Mouse (Mus musculus): ENCODE measurements around the gene Olfr323. TPM values are rescaled to one million over a fixed set of nuclear protein-coding genes. Genes with fewer than 3 reads are reported as not detected.

The Olfr323 gene
- polyA plus RNA-seq, 1 experiment from 2014 or later = not detected

GRCm38 (mm10) chr11:58588620-58589250 is 41.6 kb downstream of the Olfr323 start:
- no peak overlapping the region for H3K27ac ChIP-seq
- H3K27me3 ChIP-seq (ENCODE audit: insufficient read depth, poor library complexity, severe bottlenecking) = no peaks in the 10 kb centered on the region
- H3K4me3 ChIP-seq = no peak overlapping the region
- 64% methylated on average over 3 of the region's 3 CpGs for WGBS
- no peaks in the 10 kb centered on the region for H3K4me1 ChIP-seq
- H3K9me3 ChIP-seq = no peaks in the 10 kb centered on the region
- no peak for DNase-seq (ENCODE audit: low spot score)
- H3K36me3 ChIP-seq = no peaks in the 10 kb centered on the region

- no peak overlapping the region for H3K27ac ChIP-seq
- WGBS = 56% methylated on average over 7 of the region's 7 CpGs
Observed at GRCm38 (mm10) chr11:58587898-58588348, 42.4 kb downstream of the Olfr323 start.

GRCm38 (mm10) chr11:58578636-58579035 is 51.7 kb downstream of the Olfr323 start:
- DNase-seq (ENCODE audit: low spot score) = no peak
- H3K27me3 ChIP-seq (ENCODE audit: insufficient read depth, poor library complexity, severe bottlenecking) = no peaks in the 10 kb centered on the region
- WGBS = 75% methylated on average over 8 of the region's 8 CpGs
- H3K27ac ChIP-seq = no peak overlapping the region
- H3K4me1 ChIP-seq = no peaks in the 10 kb centered on the region
- no peaks in the 10 kb centered on the region for H3K9me3 ChIP-seq
- no peak overlapping the region for H3K4me3 ChIP-seq
- H3K36me3 ChIP-seq = no peaks in the 10 kb centered on the region

More at GRCm38 (mm10) chr11:58587898-58588348, 42.4 kb downstream of the Olfr323 start:
- Histone ChIP-seq H3K36me3 (no peaks in the 10 kb centered on the region), H3K27me3 (ENCODE audit: insufficient read depth, poor library complexity, severe bottlenecking) (no peaks in the 10 kb centered on the region), H3K4me3 (no peak overlapping the region), H3K9me3 (no peaks in the 10 kb centered on the region), H3K4me1 (no peaks in the 10 kb centered on the region)
- DNase-seq (ENCODE audit: low spot score) = peak; percentile 84

- no peaks in the 10 kb centered on the region for H3K27me3 ChIP-seq (ENCODE audit: insufficient read depth, poor library complexity, severe bottlenecking)
- 78% methylated on average over 1 of the region's 1 CpGs for WGBS
Observed at GRCm38 (mm10) chr11:58577430-58577829, 52.9 kb downstream of the Olfr323 start, which contains the start of gene Olfr325. Olfr325 (plus strand) TSS chr11:58577730.

More at GRCm38 (mm10) chr11:58577430-58577829, 52.9 kb downstream of the Olfr323 start, which contains the start of gene Olfr325:
- no peak within 1 kb of the TSS for H3K27ac ChIP-seq
- no peak for DNase-seq (ENCODE audit: low spot score)
- H3K4me3 ChIP-seq = no peak within 1 kb of the TSS
- H3K36me3 ChIP-seq = no peaks in the 10 kb centered on the region
- H3K9me3 ChIP-seq = no peaks in the 10 kb centered on the region
- no peaks in the 10 kb centered on the region for H3K4me1 ChIP-seq

Other genes with a start within 250 kb of the Olfr323 start
- gene 1810065E05Rik, start 209.4 kb downstream of the Olfr323 start, polyA plus RNA-seq (2016; fragmentation: Nextera tagmentation; extraction: Ambion mirVana) = not detected in 2 replicates
- not detected in 2 replicates for gene Gm12253, start 197.9 kb downstream of the Olfr323 start, polyA plus RNA-seq (2016; fragmentation: Nextera tagmentation; extraction: Ambion mirVana)
- not detected in 2 replicates for gene Lypd9, start 177.6 kb downstream of the Olfr323 start, polyA plus RNA-seq (2016; fragmentation: Nextera tagmentation; extraction: Ambion mirVana)
- not detected in 2 replicates for gene Olfr30, start 168.2 kb downstream of the Olfr323 start, polyA plus RNA-seq (2016; fragmentation: Nextera tagmentation; extraction: Ambion mirVana)
- not detected in 2 replicates for gene Olfr332, start 137.9 kb downstream of the Olfr323 start, polyA plus RNA-seq (2016; fragmentation: Nextera tagmentation; extraction: Ambion mirVana)
- gene Olfr331, start 127.9 kb downstream of the Olfr323 start, polyA plus RNA-seq (2016; fragmentation: Nextera tagmentation; extraction: Ambion mirVana) = not detected in 2 replicates
- gene Olfr330, start 95.7 kb downstream of the Olfr323 start, polyA plus RNA-seq (2016; fragmentation: Nextera tagmentation; extraction: Ambion mirVana) = not detected in 2 replicates
- not detected in 2 replicates for gene Olfr329-ps, start 84.1 kb downstream of the Olfr323 start, polyA plus RNA-seq (2016; fragmentation: Nextera tagmentation; extraction: Ambion mirVana)
- gene Olfr328, start 74.9 kb downstream of the Olfr323 start, polyA plus RNA-seq (2016; fragmentation: Nextera tagmentation; extraction: Ambion mirVana) = 0.08 TPM in 1 of 2 replicates, not detected in the other
- not detected in 2 replicates for gene Olfr224, start 59.9 kb downstream of the Olfr323 start, polyA plus RNA-seq (2016; fragmentation: Nextera tagmentation; extraction: Ambion mirVana)
- gene Olfr325, start 52.8 kb downstream of the Olfr323 start, polyA plus RNA-seq (2016; fragmentation: Nextera tagmentation; extraction: Ambion mirVana) = not detected in 2 replicates
- gene Olfr324, start 35.4 kb downstream of the Olfr323 start, polyA plus RNA-seq (2016; fragmentation: Nextera tagmentation; extraction: Ambion mirVana) = not detected in 2 replicates
- not detected in 2 replicates for gene 2210407C18Rik, start 14.4 kb downstream of the Olfr323 start, polyA plus RNA-seq (2016; fragmentation: Nextera tagmentation; extraction: Ambion mirVana)
- 1.1 and 1.2 TPM in 2 replicates for gene Trim58, start 10.0 kb upstream of the Olfr323 start, polyA plus RNA-seq (2016; fragmentation: Nextera tagmentation; extraction: Ambion mirVana)
- gene Olfr322, start 28.3 kb upstream of the Olfr323 start, polyA plus RNA-seq (2016; fragmentation: Nextera tagmentation; extraction: Ambion mirVana) = not detected in 2 replicates
- gene Olfr320, start 50.6 kb upstream of the Olfr323 start, polyA plus RNA-seq (2016; fragmentation: Nextera tagmentation; extraction: Ambion mirVana) = not detected in 2 replicates
- not detected in 2 replicates for gene Olfr319, start 68.7 kb upstream of the Olfr323 start, polyA plus RNA-seq (2016; fragmentation: Nextera tagmentation; extraction: Ambion mirVana)
- not detected in 2 replicates for gene Olfr318, start 93.5 kb upstream of the Olfr323 start, polyA plus RNA-seq (2016; fragmentation: Nextera tagmentation; extraction: Ambion mirVana)
- not detected in 2 replicates for gene Olfr317, start 108.7 kb upstream of the Olfr323 start, polyA plus RNA-seq (2016; fragmentation: Nextera tagmentation; extraction: Ambion mirVana)
- not detected in 2 replicates for gene Olfr316, start 122.2 kb upstream of the Olfr323 start, polyA plus RNA-seq (2016; fragmentation: Nextera tagmentation; extraction: Ambion mirVana)
- not detected in 2 replicates for gene Olfr315, start 142.7 kb upstream of the Olfr323 start, polyA plus RNA-seq (2016; fragmentation: Nextera tagmentation; extraction: Ambion mirVana)
- gene Olfr314, start 152.5 kb upstream of the Olfr323 start, polyA plus RNA-seq (2016; fragmentation: Nextera tagmentation; extraction: Ambion mirVana) = not detected in 2 replicates
- gene Fam183b, start 171.5 kb upstream of the Olfr323 start, polyA plus RNA-seq (2016; fragmentation: Nextera tagmentation; extraction: Ambion mirVana) = 1.0 and 1.4 TPM in 2 replicates
- not detected in 2 replicates for gene Olfr313, start 184.5 kb upstream of the Olfr323 start, polyA plus RNA-seq (2016; fragmentation: Nextera tagmentation; extraction: Ambion mirVana)
- gene Olfr312, start 198.7 kb upstream of the Olfr323 start, polyA plus RNA-seq (2016; fragmentation: Nextera tagmentation; extraction: Ambion mirVana) = 0.04 TPM in 1 of 2 replicates, not detected in the other
- not detected in 2 replicates for gene Olfr311, start 208.8 kb upstream of the Olfr323 start, polyA plus RNA-seq (2016; fragmentation: Nextera tagmentation; extraction: Ambion mirVana)
- 4.4 and 7.4 TPM in 2 replicates for gene Gm12258, start 216.7 kb upstream of the Olfr323 start, polyA plus RNA-seq (2016; fragmentation: Nextera tagmentation; extraction: Ambion mirVana)
- 4.1 and 8.1 TPM in 2 replicates for gene 2810021J22Rik, start 236.7 kb upstream of the Olfr323 start, polyA plus RNA-seq (2016; fragmentation: Nextera tagmentation; extraction: Ambion mirVana)

Measured in heart, embryonic 10.5 days (tissue).